Mouse (Mus musculus): ENCODE data around the gene Resf1. TPM values are rescaled to one million over a fixed set of nuclear protein-coding genes. Genes with fewer than 3 reads are reported as not detected.
A peak's percentile ranks its signal among the peaks of the same experiment; 100 is the strongest.
"Not testable (repeated sequence)": the region's sequence is repeated elsewhere in the genome, so short reads cannot be mapped to it uniquely, and the experiment has no call there.

The Resf1 gene
- 10 to 100 TPM; 25.9 to 26.0 TPM for total RNA-seq (2021)

- peak; percentile 89 to 95 for DNase-seq
- intact Hi-C loops (cut with DNase I): loop anchor here (1.0 to 5.0 kb wide), 2 partner anchors 121 to 167 kb away; partner anchors contain the start of gene Amn1
These were observed at the start of gene Resf1 for GRCm38 (mm10) chr6:149308956-149309932. Resf1 (plus strand) TSS chr6:149309414.

GRCm38 (mm10) chr6:149260801-149261239 lies 48.4 kb upstream of the Resf1 start:
- intact Hi-C loops (cut with DNase I): no loop called here

GRCm38 (mm10) chr6:149267951-149268350 lies 41.3 kb upstream of the Resf1 start:
- intact Hi-C loops (cut with DNase I): no loop called here
- DNase-seq: no peak

More at GRCm38 (mm10) chr6:149260801-149261239, 48.4 kb upstream of the Resf1 start:
- no peak for DNase-seq

- no peak for DNase-seq
- intact Hi-C loops (cut with DNase I): no loop called here
These were observed 30.9 kb upstream of the Resf1 start for GRCm38 (mm10) chr6:149278248-149278731.

GRCm38 (mm10) chr6:149278866-149279265 lies 30.3 kb upstream of the Resf1 start:
- DNase-seq: no peak
- intact Hi-C loops (cut with DNase I): no loop called here

GRCm38 (mm10) chr6:149280511-149280910 lies 28.7 kb upstream of the Resf1 start:
- intact Hi-C loops (cut with DNase I): no loop called here
- no peak for DNase-seq

GRCm38 (mm10) chr6:149288190-149288589 lies 21.0 kb upstream of the Resf1 start:
- DNase-seq; intact Hi-C loops (cut with DNase I): not testable (repeated sequence)

- DNase-seq; intact Hi-C loops (cut with DNase I): not testable (repeated sequence)
These were observed 6.0 kb upstream of the Resf1 start for GRCm38 (mm10) chr6:149303231-149303630.

- DNase-seq: no peak
- intact Hi-C loops (cut with DNase I): loop anchor here (5.0 kb wide), 1 partner anchor 165 kb away; no protein-coding TSS in a partner anchor
These were observed 2.1 kb upstream of the Resf1 start for GRCm38 (mm10) chr6:149307092-149307491.

GRCm38 (mm10) chr6:149307801-149308200 lies 1.4 kb upstream of the Resf1 start:
- DNase-seq: no peak
- intact Hi-C loops (cut with DNase I): loop anchor here (5.0 kb wide), 1 partner anchor 166 kb away; no protein-coding TSS in a partner anchor

GRCm38 (mm10) chr6:149310226-149310625 lies 1.0 kb downstream of the Resf1 start:
- no peak for DNase-seq
- intact Hi-C loops (cut with DNase I): loop anchor here (2.0 kb wide), 1 partner anchor 363 kb away; the partner anchor contains the start of gene Sinhcaf

- DNase-seq: no peak
- intact Hi-C loops (cut with DNase I): loop anchor here (2.0 kb wide), 1 partner anchor 364 kb away; the partner anchor contains the start of gene Sinhcaf
These were observed 1.8 kb downstream of the Resf1 start for GRCm38 (mm10) chr6:149311044-149311443.

GRCm38 (mm10) chr6:149311778-149312177 lies 2.6 kb downstream of the Resf1 start:
- intact Hi-C loops (cut with DNase I): loop anchor here (2.0 kb wide), 1 partner anchor 365 kb away; the partner anchor contains the start of gene Sinhcaf
- DNase-seq: no peak

GRCm38 (mm10) chr6:149312221-149312620 lies 3.0 kb downstream of the Resf1 start:
- intact Hi-C loops (cut with DNase I): no loop called here
- DNase-seq: no peak

GRCm38 (mm10) chr6:149314918-149315317 lies 5.7 kb downstream of the Resf1 start:
- DNase-seq: no peak
- intact Hi-C loops (cut with DNase I): no loop called here

GRCm38 (mm10) chr6:149323523-149324241 lies 14.5 kb downstream of the Resf1 start:
- intact Hi-C loops (cut with DNase I): no loop called here
- DNase-seq: no peak

GRCm38 (mm10) chr6:149324242-149324633 lies 15.0 kb downstream of the Resf1 start:
- intact Hi-C loops (cut with DNase I): no loop called here

GRCm38 (mm10) chr6:149329071-149329470 lies 19.9 kb downstream of the Resf1 start:
- intact Hi-C loops (cut with DNase I): no loop called here
- no peak for DNase-seq

More at GRCm38 (mm10) chr6:149324242-149324633, 15.0 kb downstream of the Resf1 start:
- DNase-seq: no peak

- DNase-seq: no peak
- intact Hi-C loops (cut with DNase I): no loop called here
These were observed 21.1 kb downstream of the Resf1 start for GRCm38 (mm10) chr6:149330332-149330731.

GRCm38 (mm10) chr6:149333036-149333435 lies 23.8 kb downstream of the Resf1 start:
- intact Hi-C loops (cut with DNase I): no loop called here

GRCm38 (mm10) chr6:149337990-149338389 lies 28.8 kb downstream of the Resf1 start:
- no peak for DNase-seq
- intact Hi-C loops (cut with DNase I): no loop called here

More at GRCm38 (mm10) chr6:149333036-149333435, 23.8 kb downstream of the Resf1 start:
- DNase-seq: no peak

Data from heart, postnatal 36 days (tissue).